Mouse (Mus musculus): ENCODE measurements around the gene Ostf1. TPM values are rescaled to one million over a fixed set of nuclear protein-coding genes. Genes with fewer than 3 reads are reported as not detected.

The Ostf1 gene
- polyA plus RNA-seq, 1 experiment, result 59.9 TPM

DNA sequence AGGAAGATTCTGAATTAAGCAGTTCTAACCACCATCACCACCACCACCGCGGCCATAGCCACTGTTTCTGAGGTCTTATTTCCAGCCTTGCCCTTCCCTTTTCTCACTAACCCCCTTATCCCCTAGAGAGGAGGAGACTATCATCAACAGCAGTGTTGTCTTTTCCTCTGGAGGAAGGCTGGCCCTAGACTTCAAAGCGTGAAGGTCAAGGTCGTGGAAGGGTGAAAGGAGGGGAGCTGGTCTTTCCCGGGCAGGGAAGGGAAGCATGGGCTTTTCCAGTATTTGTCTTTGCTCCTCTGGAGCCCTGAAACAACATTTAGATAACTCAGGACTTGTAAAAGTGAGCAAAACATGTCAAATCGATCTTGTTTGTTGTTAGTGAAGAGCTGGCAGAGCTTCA, 22.6 kb downstream of the Ostf1 start:
- Histone ChIP-seq H3K27me3 (ENCODE audit: control insufficient read depth, insufficient read depth, low read length) (no peaks in the 10 kb centered on the region), H3K27ac (ENCODE audit: control insufficient read depth, insufficient read depth, low read length) (no peak overlapping the region)
- no peak for DNase-seq

DNA sequence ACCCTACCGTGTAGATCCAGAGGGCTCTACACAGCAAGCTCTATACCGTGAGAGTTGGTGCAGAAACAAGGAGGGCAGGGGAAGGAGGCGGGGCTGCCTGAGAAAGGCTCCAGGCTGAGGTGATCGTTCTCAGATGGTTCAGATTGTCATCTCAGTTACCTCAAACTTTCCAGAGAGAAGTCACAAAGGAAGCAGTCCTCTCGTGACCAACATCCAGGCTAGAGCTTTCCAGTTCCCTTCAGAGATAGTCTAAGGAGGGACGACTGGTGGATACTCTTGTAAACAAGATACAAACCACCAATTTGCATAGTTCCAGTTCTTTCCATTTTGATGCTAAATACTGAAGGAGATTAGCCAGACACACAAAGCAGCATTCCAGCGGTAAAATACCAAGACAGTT, 23.7 kb downstream of the Ostf1 start:
- no peak overlapping the region for H3K4me3 ChIP-seq (ENCODE audit: control insufficient read depth, insufficient read depth, low read length)
- H3K4me1 ChIP-seq (replicated peaks; ENCODE audit: control insufficient read depth, insufficient read depth, low read length), result peaks cover 7% of the 10 kb centered on the region; the same call in 1 of the 2 replicates
- H3K27me3 ChIP-seq (ENCODE audit: control insufficient read depth, insufficient read depth, low read length), result no peaks in the 10 kb centered on the region
- 48% methylated on average over 7 of the region's 7 CpGs for WGBS
- H3K27ac ChIP-seq (ENCODE audit: control insufficient read depth, insufficient read depth, low read length), result no peak overlapping the region
- no peak for TF ChIP-seq POLR2A (IDR thresholded peaks at IDR 0.05; ENCODE audit: control insufficient read depth, extremely low read depth, insufficient read depth, low read length, poor library complexity)
- no peak for TF ChIP-seq CTCF (IDR thresholded peaks at IDR 0.05; ENCODE audit: borderline replicate concordance, control insufficient read depth, extremely low read depth, insufficient read depth, low read length, poor library complexity)
- no peak for DNase-seq
- no peaks in the 10 kb centered on the region for H3K36me3 ChIP-seq (ENCODE audit: control insufficient read depth, insufficient read depth, low read length)

More for the DNA sequence above, 22.6 kb downstream of the Ostf1 start:
- H3K4me1 ChIP-seq (replicated peaks; ENCODE audit: control insufficient read depth, insufficient read depth, low read length), result 0 out of 2 replicates have a peak, but pooled peaks cover 3% of the 10 kb centered on the region
- WGBS, result 58% methylated on average over 6 of the region's 6 CpGs
- TF ChIP-seq CTCF (IDR thresholded peaks at IDR 0.05; ENCODE audit: borderline replicate concordance, control insufficient read depth, extremely low read depth, insufficient read depth, low read length, poor library complexity) (no peak), POLR2A (IDR thresholded peaks at IDR 0.05; ENCODE audit: control insufficient read depth, extremely low read depth, insufficient read depth, low read length, poor library complexity) (no peak)
- no peak overlapping the region for H3K4me3 ChIP-seq (ENCODE audit: control insufficient read depth, insufficient read depth, low read length)
- no peaks in the 10 kb centered on the region for H3K36me3 ChIP-seq (ENCODE audit: control insufficient read depth, insufficient read depth, low read length)

DNA sequence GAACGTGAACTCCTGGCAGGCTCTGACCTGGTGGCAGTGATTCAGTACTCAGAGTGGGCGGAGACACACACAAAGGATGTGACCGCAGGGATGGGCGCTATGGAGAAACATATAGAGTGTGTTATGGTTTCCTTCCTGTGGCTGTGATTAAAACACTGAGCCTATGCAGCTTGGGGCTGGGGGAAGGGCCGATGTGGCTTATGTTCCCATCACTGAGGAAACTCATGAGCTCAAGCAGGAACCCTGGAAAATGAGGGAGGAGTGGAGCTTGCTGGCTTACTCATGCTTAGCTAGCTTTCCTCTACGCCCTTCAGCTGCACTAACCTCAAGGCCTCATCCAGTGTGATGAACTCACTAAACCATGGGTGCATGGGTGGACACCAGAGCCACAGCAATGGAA, 28.6 kb downstream of the Ostf1 start:
- 57% methylated on average over 6 of the region's 6 CpGs for WGBS

DNA sequence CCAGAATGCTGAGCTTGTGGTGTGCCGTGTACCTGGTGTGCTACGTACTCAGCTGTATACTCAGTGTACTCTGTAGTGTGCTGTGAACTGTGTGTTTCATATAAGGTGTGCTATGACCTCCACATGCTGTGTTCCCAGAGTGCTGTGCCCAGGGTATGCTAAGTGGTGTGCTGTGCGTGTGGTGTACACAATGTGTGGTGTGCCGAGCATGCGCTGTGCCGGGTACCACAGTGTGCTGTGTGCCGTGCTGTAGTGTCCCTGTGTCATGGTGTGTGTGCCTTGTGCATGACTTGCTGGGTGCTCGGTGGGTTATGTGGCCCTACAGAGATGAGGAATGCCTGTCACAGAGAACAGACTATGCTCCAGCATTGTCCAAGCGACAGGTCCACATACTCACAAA, 31.0 kb downstream of the Ostf1 start:
- no peaks in the 10 kb centered on the region for H3K27me3 ChIP-seq (ENCODE audit: control insufficient read depth, insufficient read depth, low read length)
- H3K36me3 ChIP-seq (ENCODE audit: control insufficient read depth, insufficient read depth, low read length), result no peaks in the 10 kb centered on the region
- H3K27ac ChIP-seq (ENCODE audit: control insufficient read depth, insufficient read depth, low read length), result no peak overlapping the region
- no peak for TF ChIP-seq CTCF (IDR thresholded peaks at IDR 0.05; ENCODE audit: borderline replicate concordance, control insufficient read depth, extremely low read depth, insufficient read depth, low read length, poor library complexity)
- TF ChIP-seq POLR2A (IDR thresholded peaks at IDR 0.05; ENCODE audit: control insufficient read depth, extremely low read depth, insufficient read depth, low read length, poor library complexity), result no peak
- WGBS, result 96% methylated on average over 9 of the region's 9 CpGs
- no peak for DNase-seq
- peaks cover 4% of the 10 kb centered on the region; the same call in 1 of the 2 replicates for H3K4me1 ChIP-seq (replicated peaks; ENCODE audit: control insufficient read depth, insufficient read depth, low read length)
- no peak overlapping the region for H3K4me3 ChIP-seq (ENCODE audit: control insufficient read depth, insufficient read depth, low read length)

More for the DNA sequence above, 28.6 kb downstream of the Ostf1 start:
- no peak overlapping the region for H3K4me3 ChIP-seq (ENCODE audit: control insufficient read depth, insufficient read depth, low read length)
- no peaks in the 10 kb centered on the region for H3K36me3 ChIP-seq (ENCODE audit: control insufficient read depth, insufficient read depth, low read length)
- no peaks in the 10 kb centered on the region for H3K27me3 ChIP-seq (ENCODE audit: control insufficient read depth, insufficient read depth, low read length)
- peaks cover 4% of the 10 kb centered on the region; the same call in 1 of the 2 replicates for H3K4me1 ChIP-seq (replicated peaks; ENCODE audit: control insufficient read depth, insufficient read depth, low read length)
- TF ChIP-seq POLR2A (IDR thresholded peaks at IDR 0.05; ENCODE audit: control insufficient read depth, extremely low read depth, insufficient read depth, low read length, poor library complexity) (no peak), CTCF (IDR thresholded peaks at IDR 0.05; ENCODE audit: borderline replicate concordance, control insufficient read depth, extremely low read depth, insufficient read depth, low read length, poor library complexity) (no peak)
- no peak overlapping the region for H3K27ac ChIP-seq (ENCODE audit: control insufficient read depth, insufficient read depth, low read length)
- no peak for DNase-seq

DNA sequence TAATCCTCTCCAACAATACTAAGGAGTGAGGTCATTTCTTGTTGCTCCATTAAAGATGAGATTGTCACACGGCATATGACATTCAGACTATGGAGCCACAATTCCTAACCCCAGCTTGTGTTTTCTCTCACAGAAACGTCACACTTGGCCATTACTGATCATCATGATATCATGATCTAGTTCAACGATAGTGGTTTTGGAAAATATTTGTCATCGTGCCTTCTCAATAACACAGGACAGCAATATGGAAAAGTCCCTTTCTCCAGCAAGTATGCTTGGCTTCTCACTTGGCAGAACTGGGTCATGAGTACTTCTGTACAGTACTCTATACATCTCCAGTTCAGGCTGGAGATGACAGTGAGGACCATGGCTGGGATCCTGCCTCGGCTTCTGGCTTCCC, 32.0 kb downstream of the Ostf1 start:
- TF ChIP-seq CTCF (IDR thresholded peaks at IDR 0.05; ENCODE audit: borderline replicate concordance, control insufficient read depth, extremely low read depth, insufficient read depth, low read length, poor library complexity) (no peak), POLR2A (IDR thresholded peaks at IDR 0.05; ENCODE audit: control insufficient read depth, extremely low read depth, insufficient read depth, low read length, poor library complexity) (no peak)
- no peak overlapping the region for H3K4me3 ChIP-seq (ENCODE audit: control insufficient read depth, insufficient read depth, low read length)
- H3K27me3 ChIP-seq (ENCODE audit: control insufficient read depth, insufficient read depth, low read length), result no peaks in the 10 kb centered on the region
- H3K36me3 ChIP-seq (ENCODE audit: control insufficient read depth, insufficient read depth, low read length), result no peaks in the 10 kb centered on the region
- H3K27ac ChIP-seq (ENCODE audit: control insufficient read depth, insufficient read depth, low read length), result no peak overlapping the region
- DNase-seq, result no peak
- H3K4me1 ChIP-seq (replicated peaks; ENCODE audit: control insufficient read depth, insufficient read depth, low read length), result peaks cover 4% of the 10 kb centered on the region; the same call in 1 of the 2 replicates
- 89% methylated on average over 5 of the region's 5 CpGs for WGBS

DNA sequence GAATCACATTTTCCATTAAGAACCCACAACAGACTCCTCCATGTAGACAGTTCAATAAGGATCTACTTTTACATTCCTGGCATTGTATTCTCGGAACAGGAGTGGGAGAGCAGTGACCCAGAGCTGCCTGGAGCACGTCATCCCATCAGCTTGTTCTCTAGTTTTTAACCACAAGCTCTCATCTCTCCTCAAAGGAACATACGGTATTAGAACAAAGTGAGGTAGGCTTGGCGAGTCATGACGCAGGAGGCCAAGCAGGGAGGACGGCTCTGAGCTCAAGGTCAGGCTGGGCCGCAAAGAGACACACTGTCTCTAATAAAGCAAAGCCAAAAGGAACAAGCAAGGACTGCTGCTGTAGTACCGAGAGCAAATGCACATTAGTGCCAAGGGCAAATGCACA, 32.6 kb downstream of the Ostf1 start:
- WGBS, result 88% methylated on average over 8 of the region's 8 CpGs
- no peak overlapping the region; the same call in 1 of the 2 replicates for H3K27ac ChIP-seq (ENCODE audit: control insufficient read depth, insufficient read depth, low read length)
- H3K4me1 ChIP-seq (replicated peaks; ENCODE audit: control insufficient read depth, insufficient read depth, low read length), result peaks cover 4% of the 10 kb centered on the region; the same call in 1 of the 2 replicates
- no peaks in the 10 kb centered on the region for H3K27me3 ChIP-seq (ENCODE audit: control insufficient read depth, insufficient read depth, low read length)
- H3K4me3 ChIP-seq (ENCODE audit: control insufficient read depth, insufficient read depth, low read length), result no peak overlapping the region
- H3K36me3 ChIP-seq (ENCODE audit: control insufficient read depth, insufficient read depth, low read length), result no peaks in the 10 kb centered on the region
- TF ChIP-seq CTCF (IDR thresholded peaks at IDR 0.05; ENCODE audit: borderline replicate concordance, control insufficient read depth, extremely low read depth, insufficient read depth, low read length, poor library complexity), result no peak
- no peak for TF ChIP-seq POLR2A (IDR thresholded peaks at IDR 0.05; ENCODE audit: control insufficient read depth, extremely low read depth, insufficient read depth, low read length, poor library complexity)
- DNase-seq, result no peak
